Mouse (Mus musculus): ENCODE results near the gene Sptbn4.

Sptbn4 gene

GRCm38 (mm10) chr7:27324161-27324560, 123.3 kb downstream of the Sptbn4 start:
- no peak for DNase-seq

DNA sequence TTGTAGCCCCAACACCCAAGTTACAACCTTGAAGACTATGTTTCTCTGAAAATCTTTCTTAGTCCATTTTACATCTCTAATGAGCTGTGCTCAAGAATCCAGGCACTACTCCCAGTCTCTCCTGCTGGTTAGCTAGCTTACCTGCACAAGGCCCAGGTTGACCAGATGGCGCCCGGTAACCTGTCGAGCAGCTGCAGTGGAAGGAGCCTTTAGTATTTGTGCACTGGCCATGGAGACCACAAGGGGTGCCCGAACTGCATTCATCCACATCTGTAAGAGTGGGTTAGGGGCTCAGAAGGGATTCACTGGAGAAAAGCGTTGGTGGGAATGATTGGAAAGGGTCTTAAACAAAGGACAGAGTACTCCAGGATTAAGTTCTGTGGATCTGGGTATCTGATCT, 124.5 kb downstream of the Sptbn4 start:
- DNase-seq: no peak

- no peak for DNase-seq
Measured at GRCm38 (mm10) chr7:27322291-27322690, 125.2 kb downstream of the Sptbn4 start.

GRCm38 (mm10) chr7:27319411-27319810, 128.1 kb downstream of the Sptbn4 start:
- no peak for DNase-seq

DNA sequence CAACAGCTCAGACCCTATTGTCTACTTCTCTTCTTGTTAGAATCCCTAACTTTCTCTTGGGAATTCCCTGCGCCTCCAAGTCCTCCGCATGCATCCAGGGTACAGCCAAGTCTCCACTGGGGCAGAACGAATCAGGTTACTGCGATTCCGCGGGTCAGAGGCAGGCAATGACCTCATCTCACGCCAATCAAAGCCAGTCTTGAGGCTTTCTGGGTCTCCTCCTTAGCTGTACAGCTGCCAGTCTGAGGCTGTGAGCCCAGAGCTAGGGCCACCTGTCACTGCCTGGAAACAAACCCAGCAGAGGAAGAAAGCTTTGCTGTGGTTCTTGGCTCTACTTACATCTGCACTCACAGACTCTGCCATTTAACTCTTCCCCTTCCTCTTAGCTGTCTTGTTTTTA, 131.5 kb downstream of the Sptbn4 start:
- DNase-seq: no peak

DNA sequence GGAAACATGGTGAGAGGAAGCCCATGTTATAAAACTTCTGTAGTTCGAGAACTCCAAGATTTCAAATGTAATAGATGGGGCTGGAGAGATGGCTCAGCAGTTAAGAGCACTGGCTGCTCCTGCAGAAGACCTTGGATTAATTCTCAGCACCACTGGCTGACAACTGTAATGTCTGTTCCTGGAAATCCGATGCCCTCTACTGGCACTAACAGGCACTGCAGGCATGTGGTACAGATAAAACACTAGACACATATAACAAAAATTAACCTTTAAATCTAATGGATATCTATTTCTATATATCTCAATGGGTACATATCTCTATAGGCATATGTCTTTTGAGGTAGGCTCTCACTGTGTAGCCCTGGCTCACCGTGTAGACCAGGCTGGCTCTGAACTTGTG, 133.1 kb downstream of the Sptbn4 start:
- no peak for DNase-seq

GRCm38 (mm10) chr7:27311651-27312284, 135.7 kb downstream of the Sptbn4 start:
- no peak for DNase-seq

- DNase-seq: no peak
Measured at GRCm38 (mm10) chr7:27310996-27311535, 136.4 kb downstream of the Sptbn4 start.

DNA sequence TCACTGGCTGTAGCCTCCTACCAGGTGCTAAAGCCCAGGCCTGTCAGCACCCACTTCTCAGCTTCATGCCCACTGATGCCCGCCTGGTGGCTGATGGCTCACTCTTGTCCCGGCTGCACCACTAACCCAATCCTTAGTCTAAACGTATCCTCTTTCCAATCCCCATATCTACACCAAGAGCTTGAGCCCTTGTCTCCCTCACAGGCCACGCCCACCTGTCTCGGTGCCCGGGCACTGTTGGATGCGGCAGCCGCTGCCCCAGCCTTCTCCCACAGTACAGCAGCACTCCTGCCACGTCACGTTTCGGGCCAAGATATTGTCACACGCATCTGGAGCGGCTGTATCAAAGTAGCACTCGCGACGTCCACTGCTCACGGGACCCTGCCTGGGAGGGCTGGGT, 137.2 kb downstream of the Sptbn4 start:
- peak; percentile 61 to 67 for DNase-seq

- no peak for DNase-seq
Measured at GRCm38 (mm10) chr7:27309832-27310231, 137.7 kb downstream of the Sptbn4 start.

DNA sequence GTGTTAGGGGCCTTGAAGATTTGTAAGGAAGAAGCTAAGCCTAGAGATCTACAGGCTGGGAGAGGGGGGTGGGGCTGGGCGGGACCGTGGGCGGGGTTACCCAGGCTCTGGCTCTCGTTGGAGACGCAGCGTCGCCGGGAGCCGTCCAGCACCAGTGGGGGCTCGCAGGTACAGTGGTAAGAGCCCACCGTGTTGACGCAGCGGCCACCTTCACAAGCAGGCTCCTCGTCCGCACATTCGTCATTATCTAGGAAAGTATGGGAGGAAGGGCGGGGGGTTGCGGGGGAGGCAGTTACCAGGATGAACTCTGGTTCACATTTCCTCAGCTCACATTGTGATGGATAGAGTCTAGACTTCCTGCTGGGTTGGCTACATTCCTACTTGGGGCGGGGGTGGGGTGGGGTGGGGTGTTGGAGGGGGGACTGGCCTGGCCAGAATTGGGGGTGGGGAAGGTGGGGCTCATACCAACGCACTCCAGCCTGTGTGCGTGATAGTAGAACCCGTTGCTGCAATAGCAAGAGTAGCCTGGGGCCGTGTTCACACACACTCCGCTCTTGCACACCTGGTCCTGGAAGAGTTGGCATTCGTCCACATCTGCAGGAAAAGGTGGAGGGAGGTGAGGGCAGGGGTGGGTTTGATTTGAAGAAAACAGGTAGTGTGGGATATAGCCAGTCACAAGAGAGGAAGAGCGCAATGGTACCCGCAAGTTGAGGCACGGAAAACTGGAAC, 138.5 kb downstream of the Sptbn4 start:
- DNase-seq: peak; percentile 49 to 57

DNA sequence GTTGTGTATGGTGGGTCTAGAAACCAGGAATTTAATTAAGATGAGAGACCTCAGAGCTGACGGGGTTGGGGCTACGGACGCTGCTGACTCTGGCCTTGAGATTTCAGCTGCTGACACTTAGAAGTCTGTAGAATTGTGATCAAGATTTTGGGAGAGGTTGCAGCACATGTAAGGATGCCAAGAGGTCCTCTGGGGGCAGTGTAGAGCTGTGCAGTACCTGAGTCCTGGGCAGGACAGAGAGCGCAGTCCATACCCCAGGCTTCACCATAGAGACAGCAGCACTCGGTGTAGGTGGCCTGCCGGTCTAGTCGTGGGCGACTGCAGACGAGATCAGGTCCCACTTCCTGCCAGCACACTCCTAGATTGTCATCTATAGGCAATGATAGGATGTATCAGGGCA, 139.9 kb downstream of the Sptbn4 start:
- DNase-seq: no peak

Data from lung, postnatal 4 days (tissue).